8 mouse cellular contexts compared by ENCODE assay signal in genomic region chr19:46527632-46528528, GRCm38 (mm10). TPM values are rescaled to one million over a fixed set of nuclear protein-coding genes. Genes with fewer than 3 reads are reported as not detected.
DNase-seq lines count a peak whose midpoint lies in the region; ATAC-seq and TF ChIP-seq lines count a peak whose summit lies in the region.

No protein-coding gene starts in this region.

- no peak for TF ChIP-seq CTCF in layer of hippocampus, adult 2 months (conservative IDR thresholded peaks at IDR 0.05)
- no peak for TF ChIP-seq CTCF in midbrain, postnatal 0 days (IDR thresholded peaks at IDR 0.05)

- no peak for ATAC-seq in embryonic facial prominence, embryonic 12.5 days (ENCODE audit: insufficient number of reproducible peaks, insufficient read depth, low FRiP score, low TSS enrichment)
- no peak for ATAC-seq in intestine, embryonic 16.5 days
- no peak for ATAC-seq in midbrain, postnatal 0 days (ENCODE audit: low FRiP score)

- H3K4me2 ChIP-seq in embryonic facial prominence, embryonic 12.5 days (replicated peaks): peak overlapping the region; percentile 57
- peak overlapping the region; percentile 43 for H3K4me2 ChIP-seq in intestine, embryonic 16.5 days (ENCODE audit: low read depth, low read length)
- peak overlapping the region; percentile 47 for H3K4me2 ChIP-seq in midbrain, postnatal 0 days (ENCODE audit: low read depth, low read length, poor library complexity, severe bottlenecking)

- no peak for DNase-seq in layer of hippocampus, adult 2 months (ENCODE audit: low spot score in 2 of 2)
- DNase-seq in layer of hippocampus, adult 9-10 months (ENCODE audit: low spot score): no peak
- no peak for DNase-seq in midbrain, postnatal 0 days (ENCODE audit: low spot score)
- DNase-seq in urinary bladder, postnatal 36 days (ENCODE audit: low spot score in 2 of 2): no peak
- DNase-seq in adrenal gland, adult 8-10 months: no peak
- DNase-seq in left cerebral cortex, postnatal 36 days (ENCODE audit: low spot score in 2 of 2): no peak

- peak overlapping the region; percentile 53 for H3K4me3 ChIP-seq in layer of hippocampus, adult 2 months
- H3K4me3 ChIP-seq in embryonic facial prominence, embryonic 12.5 days: peak overlapping the region; percentile 20; the same call in 1 of the 2 replicates
- peak overlapping the region; percentile 17; the same call in 1 of the 2 replicates for H3K4me3 ChIP-seq in intestine, embryonic 16.5 days (ENCODE audit: low read length)
- peak overlapping the region; percentile 10; the same call in 1 of the 2 replicates for H3K4me3 ChIP-seq in midbrain, postnatal 0 days (ENCODE audit: low read depth, low read length)

- H3K9me3 ChIP-seq in embryonic facial prominence, embryonic 12.5 days: no peaks in the 10 kb centered on the region
- no peaks in the 10 kb centered on the region for H3K9me3 ChIP-seq in intestine, embryonic 16.5 days (ENCODE audit: control insufficient read depth, low read length)
- H3K9me3 ChIP-seq in midbrain, postnatal 0 days (ENCODE audit: low read length): no peaks in the 10 kb centered on the region

- intact Hi-C loops in left cerebral cortex, postnatal 36 days (cut with DNase I): loop anchor here (5.0 kb wide), 1 partner anchor 131 kb away; the partner anchor contains the start of genes Actr1a and Sufu

- H3K27me3 ChIP-seq in embryonic facial prominence, embryonic 12.5 days: no peaks in the 10 kb centered on the region
- no peaks in the 10 kb centered on the region for H3K27me3 ChIP-seq in intestine, embryonic 16.5 days (replicated peaks; ENCODE audit: control insufficient read depth, insufficient read depth, low read length)
- H3K27me3 ChIP-seq in midbrain, postnatal 0 days (ENCODE audit: insufficient read depth, low read length): no peaks in the 10 kb centered on the region

- H3K9ac ChIP-seq in embryonic facial prominence, embryonic 12.5 days: peak overlapping the region; percentile 45; the same call in 1 of the 2 replicates
- peak overlapping the region; percentile 54; the same call in 1 of the 2 replicates for H3K9ac ChIP-seq in intestine, embryonic 16.5 days (ENCODE audit: low read depth, low read length)
- H3K9ac ChIP-seq in midbrain, postnatal 0 days (replicated peaks; ENCODE audit: low read length, poor library complexity, severe bottlenecking): no peak overlapping the region

- peak overlapping the region; percentile 93 for H3K27ac ChIP-seq in layer of hippocampus, adult 2 months
- H3K27ac ChIP-seq in embryonic facial prominence, embryonic 12.5 days: peak overlapping the region; percentile 91
- no peak overlapping the region for H3K27ac ChIP-seq in intestine, embryonic 16.5 days (ENCODE audit: low read length)
- H3K27ac ChIP-seq in midbrain, postnatal 0 days (ENCODE audit: low read depth, low read length): peak overlapping the region; percentile 68

- H3K4me1 ChIP-seq in embryonic facial prominence, embryonic 12.5 days: peaks cover 89% of the 10 kb centered on the region
- peaks cover 73% of the 10 kb centered on the region for H3K4me1 ChIP-seq in intestine, embryonic 16.5 days (ENCODE audit: control insufficient read depth, insufficient read depth, low read length)
- peaks cover 58% of the 10 kb centered on the region for H3K4me1 ChIP-seq in midbrain, postnatal 0 days (ENCODE audit: insufficient read depth, low read length)

- 10% methylated on average over 17 of the region's 17 CpGs for WGBS in embryonic facial prominence, embryonic 12.5 days
- WGBS in intestine, embryonic 16.5 days: 47% methylated on average over 17 of the region's 17 CpGs
- 8% methylated on average over 17 of the region's 17 CpGs for WGBS in midbrain, postnatal 0 days

- no peaks in the 10 kb centered on the region for H3K36me3 ChIP-seq in embryonic facial prominence, embryonic 12.5 days
- H3K36me3 ChIP-seq in intestine, embryonic 16.5 days (ENCODE audit: control insufficient read depth, insufficient read depth, low read length): no peaks in the 10 kb centered on the region
- no peaks in the 10 kb centered on the region for H3K36me3 ChIP-seq in midbrain, postnatal 0 days (ENCODE audit: insufficient read depth, low read length)

RNA-seq across cellular contexts. Expression of gene Trim8, which starts 26.4 kb away (rescaled TPM):
- total RNA-seq in layer of hippocampus, adult 2 months (2021): 100 to 1,000 TPM in 1 of 2 experiments, 10 to 100 TPM in 1; 99.9 to 108 TPM
- polyA plus RNA-seq in embryonic facial prominence, embryonic 12.5 days (2016; fragmentation: Nextera tagmentation; extraction: Ambion mirVana): 22.4 and 23.5 TPM in 2 replicates
- 10.1 and 13.7 TPM in 2 replicates for polyA plus RNA-seq in intestine, embryonic 16.5 days (2015; fragmentation: Nextera tagmentation; extraction: Ambion mirVana)
- total RNA-seq in midbrain, postnatal 0 days (2014; rRNA removed): 96.6 and 103 TPM in 2 replicates
- 27.8 and 30.4 TPM in 2 replicates for polyA plus RNA-seq in midbrain, postnatal 0 days (2015; fragmentation: Nextera tagmentation; extraction: Ambion mirVana)
- total RNA-seq in adrenal gland, adult 8-10 months (2022): 10 to 100 TPM; 46.6 to 69.0 (median 59.4) TPM
- total RNA-seq in left cerebral cortex, postnatal 36 days (2021): 100 to 1,000 TPM; 109 to 114 TPM

RNA-seq across cellular contexts. Expression of gene Arl3, which starts 45.1 kb away (rescaled TPM):
- total RNA-seq in layer of hippocampus, adult 2 months (2021): 100 to 1,000 TPM; 122 to 129 TPM
- polyA plus RNA-seq in embryonic facial prominence, embryonic 12.5 days (2016; fragmentation: Nextera tagmentation; extraction: Ambion mirVana): 191 TPM in 2 replicates
- polyA plus RNA-seq in intestine, embryonic 16.5 days (2015; fragmentation: Nextera tagmentation; extraction: Ambion mirVana): 53.9 and 64.5 TPM in 2 replicates
- total RNA-seq in midbrain, postnatal 0 days (2014; rRNA removed): 94.5 and 109 TPM in 2 replicates
- 192 and 194 TPM in 2 replicates for polyA plus RNA-seq in midbrain, postnatal 0 days (2015; fragmentation: Nextera tagmentation; extraction: Ambion mirVana)
- total RNA-seq in adrenal gland, adult 8-10 months (2022): 10 to 100 TPM; 39.0 to 81.8 (median 61.0) TPM
- 100 to 1,000 TPM; 112 to 120 TPM for total RNA-seq in left cerebral cortex, postnatal 36 days (2021)

RNA-seq across cellular contexts. Expression of gene Sfxn2, which starts 45.3 kb away (rescaled TPM):
- 1 to 10 TPM; 7.4 to 8.3 TPM for total RNA-seq in layer of hippocampus, adult 2 months (2021)
- 23.4 and 23.6 TPM in 2 replicates for polyA plus RNA-seq in embryonic facial prominence, embryonic 12.5 days (2016; fragmentation: Nextera tagmentation; extraction: Ambion mirVana)
- polyA plus RNA-seq in intestine, embryonic 16.5 days (2015; fragmentation: Nextera tagmentation; extraction: Ambion mirVana): 16.7 and 18.1 TPM in 2 replicates
- 5.9 and 6.0 TPM in 2 replicates for total RNA-seq in midbrain, postnatal 0 days (2014; rRNA removed)
- polyA plus RNA-seq in midbrain, postnatal 0 days (2015; fragmentation: Nextera tagmentation; extraction: Ambion mirVana): 9.5 and 9.8 TPM in 2 replicates
- 10 to 100 TPM in 3 of 4 experiments, 1 to 10 TPM in 1; 7.0 to 16.4 (median 12.0) TPM for total RNA-seq in adrenal gland, adult 8-10 months (2022)
- 1 to 10 TPM; 4.3 to 7.1 TPM for total RNA-seq in left cerebral cortex, postnatal 36 days (2021)
